Mouse (Mus musculus): Measurements from ENCODE around the gene Slc41a3.

DNA sequence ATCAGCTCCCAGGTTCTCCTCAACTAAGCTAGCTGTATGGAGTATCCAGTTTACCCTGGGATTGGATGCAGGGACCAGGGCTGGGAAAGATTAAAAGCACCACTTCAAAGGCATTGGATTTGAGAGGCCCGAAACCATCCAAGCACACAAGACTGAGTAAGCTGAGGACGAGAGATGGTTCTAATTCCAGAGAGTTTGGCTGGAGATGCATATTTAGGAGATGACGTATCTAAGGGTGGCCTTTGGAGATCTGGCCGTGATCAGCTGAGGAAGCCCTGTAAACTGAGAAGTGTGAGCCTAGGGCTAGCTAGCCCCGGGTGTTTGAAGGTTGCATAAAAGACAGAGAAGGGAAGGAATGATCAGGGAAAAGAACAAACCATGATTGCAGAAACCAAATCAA, 16.4 kb upstream of the Slc41a3 start:
- TF ChIP-seq CTCF (IDR thresholded peaks at IDR 0.05; ENCODE audit: control insufficient read depth, insufficient read depth, insufficient replicate concordance, low read depth, low read length) (no peak), POLR2A (IDR thresholded peaks at IDR 0.05; ENCODE audit: control insufficient read depth, low read depth, low read length) (no peak)

Data from testis, adult 2 months (tissue).